Mouse (Mus musculus): Measurements from ENCODE around the gene Lrrc8d. TPM values are rescaled to one million over a fixed set of nuclear protein-coding genes. Genes with fewer than 3 reads are reported as not detected.

Lrrc8d gene
- total RNA-seq, 1 experiment from 2014 or later: 43.2 TPM

GRCm38 (mm10) chr5:105871140-105871539, 171.4 kb downstream of the Lrrc8d start:
- ATAC-seq (ENCODE audit: extremely low read depth, insufficient number of reproducible peaks, low FRiP score, poor library complexity, severe bottlenecking): no peak

GRCm38 (mm10) chr5:105872176-105872575, 172.4 kb downstream of the Lrrc8d start:
- no peak for ATAC-seq (ENCODE audit: extremely low read depth, insufficient number of reproducible peaks, low FRiP score, poor library complexity, severe bottlenecking)

GRCm38 (mm10) chr5:105872916-105873315, 173.1 kb downstream of the Lrrc8d start:
- no peak for ATAC-seq (ENCODE audit: extremely low read depth, insufficient number of reproducible peaks, low FRiP score, poor library complexity, severe bottlenecking)

- no peak for ATAC-seq (ENCODE audit: extremely low read depth, insufficient number of reproducible peaks, low FRiP score, poor library complexity, severe bottlenecking)
Observed at GRCm38 (mm10) chr5:105873774-105874173, 174.0 kb downstream of the Lrrc8d start.

- ATAC-seq (ENCODE audit: extremely low read depth, insufficient number of reproducible peaks, low FRiP score, poor library complexity, severe bottlenecking): no peak
Observed at GRCm38 (mm10) chr5:105874476-105874875, 174.7 kb downstream of the Lrrc8d start.

- ATAC-seq (ENCODE audit: extremely low read depth, insufficient number of reproducible peaks, low FRiP score, poor library complexity, severe bottlenecking): peak; percentile 85
Observed at GRCm38 (mm10) chr5:105876068-105876924, 176.5 kb downstream of the Lrrc8d start, which contains the start of gene Zfp326. Gene Zfp326, plus strand, starts transcription at chr5:105876565.

- no peak for ATAC-seq (ENCODE audit: extremely low read depth, insufficient number of reproducible peaks, low FRiP score, poor library complexity, severe bottlenecking)
Observed at GRCm38 (mm10) chr5:105876925-105877774, 177.4 kb downstream of the Lrrc8d start.

Other genes starting within 250 kb of the Lrrc8d start
- 14.7 and 15.8 TPM in 2 replicates for gene Lrrc8c, start 180.6 kb upstream of the Lrrc8d start, total RNA-seq (2017)
- gene Zfp326, start 176.6 kb downstream of the Lrrc8d start, total RNA-seq (2017): 41.4 and 48.7 TPM in 2 replicates